Mouse (Mus musculus): ENCODE data around the gene Ndufa10. TPM values are rescaled to one million over a fixed set of nuclear protein-coding genes. Genes with fewer than 3 reads are reported as not detected.

Ndufa10 gene
- polyA plus RNA-seq (2012; rRNA removed; ENCODE audit: low replicate concordance), result 79.4 and 85.8 TPM in 2 replicates

DNA sequence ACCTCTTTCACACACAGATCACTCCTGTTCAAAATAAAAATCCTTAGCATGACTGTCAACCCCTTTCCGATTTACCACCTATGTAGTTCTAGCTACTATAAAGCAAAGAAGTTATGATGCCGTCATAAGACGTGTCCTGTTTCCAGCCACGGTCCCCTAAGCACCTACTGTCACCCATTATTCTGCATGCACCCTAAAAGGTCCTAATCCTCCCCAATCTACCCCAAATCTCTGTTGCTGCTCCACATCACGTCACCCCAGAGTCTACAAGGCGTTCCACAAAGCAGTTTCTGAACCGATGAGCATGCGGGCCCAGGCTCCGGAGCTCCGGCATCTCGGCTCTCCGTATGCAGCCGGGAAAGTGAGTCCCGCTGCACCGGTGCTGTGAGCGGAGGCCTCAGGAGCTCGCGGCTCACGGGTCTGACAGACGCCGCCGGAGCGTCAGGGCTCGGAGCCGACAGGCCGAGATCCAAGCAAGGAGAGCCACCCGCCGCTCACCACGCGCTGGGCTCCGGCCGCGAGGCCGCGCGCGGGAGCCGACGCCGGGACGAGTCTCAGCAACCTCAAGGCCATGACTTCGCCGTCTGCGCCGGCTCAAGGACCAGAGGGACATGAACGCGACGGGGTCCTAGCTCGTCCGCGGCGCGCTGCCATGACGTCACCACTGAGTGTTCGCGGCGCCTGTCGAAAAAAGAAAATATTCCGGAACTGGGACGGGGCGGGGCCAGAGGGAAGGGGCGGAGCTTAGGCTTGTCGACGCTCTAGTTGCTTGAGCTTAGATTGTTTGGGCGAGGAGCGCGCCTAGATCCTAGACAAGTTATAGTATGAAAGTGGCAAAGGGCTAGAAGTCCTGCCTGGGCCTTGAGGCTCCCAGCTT is at the start of gene Ndufa10:
Ndufa10 (minus strand) TSS at position 696 of the 877 bp plus-strand sequence.

DNA sequence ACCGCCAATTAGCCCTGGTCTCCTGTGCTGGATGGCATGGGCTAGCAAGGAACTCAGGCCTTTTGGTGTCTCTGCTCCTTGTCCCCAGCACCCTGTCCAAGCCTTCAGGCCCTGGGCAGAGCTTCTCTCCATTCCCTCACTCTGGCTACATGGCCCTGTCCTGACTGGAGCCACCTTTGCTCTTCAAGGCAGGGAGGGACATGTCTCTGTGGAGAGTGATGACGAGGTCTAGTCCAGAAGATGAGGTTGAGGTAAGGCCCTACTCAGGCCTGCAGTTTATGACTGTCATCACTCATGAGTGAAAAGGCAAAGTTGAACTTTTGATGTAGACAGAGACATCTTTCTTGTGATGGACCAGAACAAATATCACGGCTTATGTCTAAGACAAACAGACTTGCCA is 44.9 kb upstream of the Ndufa10 start, which contains the start of gene Olfr1414:
Olfr1414 (minus strand) TSS at position 101 of the 400 bp plus-strand sequence.

DNA sequence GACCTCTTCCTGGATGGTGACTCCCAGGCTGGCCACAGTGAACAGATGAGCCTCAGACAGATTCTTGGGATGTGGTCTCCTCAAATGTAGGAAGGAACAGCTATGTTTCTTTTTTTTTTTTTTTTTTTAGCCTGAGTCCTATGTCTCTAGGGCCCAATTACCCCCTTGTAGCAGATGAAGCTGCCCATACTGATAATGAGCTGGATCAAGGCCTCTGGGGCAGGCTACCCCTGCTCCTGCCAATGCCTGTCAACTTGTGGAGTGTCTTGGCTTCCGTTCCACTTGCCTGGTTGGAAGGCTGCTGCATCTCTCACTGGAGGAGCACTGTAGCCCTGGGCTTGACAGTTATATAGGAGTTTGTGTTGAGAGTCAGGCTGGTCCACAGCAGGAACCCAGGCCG is 22.3 kb upstream of the Ndufa10 start, which contains the start of gene Olfr1415:
Olfr1415 (minus strand) TSS at position 101 of the 400 bp plus-strand sequence.

DNA sequence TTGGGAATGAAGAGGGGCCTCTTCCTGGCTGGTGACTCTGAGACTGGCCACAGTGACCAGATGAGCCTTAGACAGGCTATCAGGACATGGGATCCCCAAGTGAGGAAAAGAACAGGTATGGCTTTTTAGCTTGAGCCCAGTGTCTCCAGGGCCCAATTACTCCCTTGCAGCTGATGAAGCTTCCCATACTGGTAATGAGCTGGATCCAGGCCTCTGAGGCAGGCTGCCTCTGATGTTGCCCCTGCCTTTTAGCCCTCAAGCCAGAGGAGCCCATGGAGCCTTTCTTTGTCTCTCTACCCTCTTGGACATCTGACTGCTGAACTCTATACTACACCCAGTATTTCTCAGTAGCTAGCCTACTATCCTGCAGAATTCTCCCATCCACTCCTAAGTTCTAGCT is 11.4 kb upstream of the Ndufa10 start, which contains the start of gene Olfr1416:
Olfr1416 (minus strand) TSS at position 101 of the 400 bp plus-strand sequence.

Other genes starting within 250 kb of the Ndufa10 start
- not detected in 2 replicates for gene Olfr1416, start 11.3 kb upstream of the Ndufa10 start, polyA plus RNA-seq (2012; rRNA removed; ENCODE audit: low replicate concordance)
- gene Olfr1415, start 22.2 kb upstream of the Ndufa10 start, polyA plus RNA-seq (2012; rRNA removed; ENCODE audit: low replicate concordance), result not detected in 2 replicates
- not detected in 2 replicates for gene Olfr1414, start 44.8 kb upstream of the Ndufa10 start, polyA plus RNA-seq (2012; rRNA removed; ENCODE audit: low replicate concordance)
- not detected in 2 replicates for gene Olfr1413, start 97.5 kb upstream of the Ndufa10 start, polyA plus RNA-seq (2012; rRNA removed; ENCODE audit: low replicate concordance)
- gene Olfr1412, start 111.9 kb upstream of the Ndufa10 start, polyA plus RNA-seq (2012; rRNA removed; ENCODE audit: low replicate concordance), result not detected in 2 replicates
- gene Olfr1411, start 120.6 kb upstream of the Ndufa10 start, polyA plus RNA-seq (2012; rRNA removed; ENCODE audit: low replicate concordance), result not detected in 2 replicates
- not detected in 2 replicates for gene Olfr1410, start 131.9 kb upstream of the Ndufa10 start, polyA plus RNA-seq (2012; rRNA removed; ENCODE audit: low replicate concordance)
- gene Olfr12, start 143.9 kb upstream of the Ndufa10 start, polyA plus RNA-seq (2012; rRNA removed; ENCODE audit: low replicate concordance), result not detected in 2 replicates
- gene Cops9, start 168.1 kb upstream of the Ndufa10 start, polyA plus RNA-seq (2012; rRNA removed; ENCODE audit: low replicate concordance), result 43.6 and 66.3 TPM in 2 replicates
- 0.13 and 0.23 TPM in 2 replicates for gene Otos, start 175.0 kb upstream of the Ndufa10 start, polyA plus RNA-seq (2012; rRNA removed; ENCODE audit: low replicate concordance)